Mouse (Mus musculus) C2C12 (cell line): Measurements from ENCODE around the gene Dot1l.

Experiments used
- CTCF ChIP-seq: IDR thresholded peaks from one replicate; pipeline ENCODE4 v1.5.1; 2011; ENCODE audit not compliant: control insufficient read depth, insufficient read depth, insufficient read length
- USF1 ChIP-seq: IDR thresholded peaks from one replicate; pipeline ENCODE4 v1.6.1; 2011; ENCODE audit warnings: low read depth, mild to moderate bottlenecking, control low read depth, moderate library complexity

GRCm38 (mm10) chr10:80842334-80842733, 87.3 kb downstream of the Dot1l start:
- TF ChIP-seq USF1 (no peak), CTCF (no peak)
